Mouse (Mus musculus) lung, adult 2 months (tissue): Measurements from ENCODE around the gene Sac3d1.
A peak's percentile ranks its signal among the peaks of the same experiment; 100 is the strongest.

ENCODE experiments used
- CTCF ChIP-seq: fragments of 200-500 bp; IDR thresholded peaks from 2 replicates; pipeline ENCODE4 v1.5.1; 2011; ENCODE audit warnings: mild to moderate bottlenecking, low read length, control low read depth; ENCODE audit not compliant: insufficient read depth
- POLR2A ChIP-seq: fragments of 200-500 bp; IDR thresholded peaks from 2 replicates; pipeline ENCODE4 v1.6.1; 2011; ENCODE audit warnings: low read depth, mild to moderate bottlenecking, control low read depth, low read length, borderline replicate concordance; ENCODE audit errors: extremely low read depth

GRCm38 (mm10) chr19:6140678-6141393 is 22.4 kb upstream of the Sac3d1 start, which contains the start of gene Batf2:
- TF ChIP-seq POLR2A (peak; percentile 21; the same call in 1 of the 2 replicates), CTCF (peak; percentile 65)
